Mouse (Mus musculus) forebrain, embryonic 11.5 days (tissue): ENCODE measurements around the gene Speg. TPM values are rescaled to one million over a fixed set of nuclear protein-coding genes. Genes with fewer than 3 reads are reported as not detected.
A peak's percentile ranks its signal among the peaks of the same experiment; 100 is the strongest.

Experiments
- ATAC-seq: fragments of 200-750 bp; cut with Nextera tagmentation; replicated peaks from 2 replicates; pipeline ENCODE4 v1.8.0; 2017; ENCODE audit warnings: moderate TSS enrichment; ENCODE audit not compliant: low FRiP score
- DNase-seq: peaks from one replicate; pipeline ENCODE4 v3.0.0-alpha.2; 2017; ENCODE audit warnings: low spot score
- H3K27ac ChIP-seq: fragments of 300-500 bp; sonication (generic); 2 replicates; pipeline ENCODE4 v1.5.1; 2014; ENCODE audit warnings: low read depth, low read length
- H3K27me3 ChIP-seq: fragments of 300-500 bp; sonication (generic); 2 replicates; pipeline ENCODE4 v1.6.1; 2014; ENCODE audit warnings: mild to moderate bottlenecking, low read length, mixed read lengths; ENCODE audit not compliant: control insufficient read depth, insufficient read depth
- H3K36me3 ChIP-seq: fragments of 300-500 bp; sonication (generic); 2 replicates; pipeline ENCODE4 v1.6.1; 2014; ENCODE audit warnings: mild to moderate bottlenecking, low read length, moderate library complexity, mixed read lengths; ENCODE audit not compliant: control insufficient read depth, insufficient read depth
- H3K4me1 ChIP-seq: fragments of 300-500 bp; sonication (generic); replicated peaks from 2 replicates; pipeline ENCODE4 v1.6.1; 2014; ENCODE audit warnings: low read length, mixed read lengths; ENCODE audit not compliant: control insufficient read depth, insufficient read depth
- H3K4me2 ChIP-seq: fragments of 300-500 bp; sonication (generic); 2 replicates; pipeline ENCODE4 v1.6.1; 2014; ENCODE audit warnings: low read depth, mild to moderate bottlenecking, low read length, moderate library complexity, mixed read lengths; ENCODE audit not compliant: severe bottlenecking
- H3K4me3 ChIP-seq: fragments of 300-500 bp; sonication (generic); 2 replicates; pipeline ENCODE4 v1.5.1; 2014; ENCODE audit warnings: low read depth, low read length
- H3K9ac ChIP-seq: fragments of 300-500 bp; sonication (generic); 2 replicates; pipeline ENCODE4 v1.6.1; 2014; ENCODE audit warnings: low read length
- H3K9me3 ChIP-seq: fragments of 300-500 bp; sonication (generic); 2 replicates; pipeline ENCODE4 v1.6.1; 2016; ENCODE audit warnings: low read length, mixed read lengths; ENCODE audit not compliant: control insufficient read depth
- WGBS: fragments of 180-500 bp; shearing (Covaris S2); extraction: QIAGEN DNeasy Blood & Tissue Kit; methylation state at CpG from one replicate; pipeline ENCODE4 v1.1.7; 2014; 5-methylcytosine and 5-hydroxymethylcytosine counted together
- polyA plus RNA-seq: library from polyadenylated mRNA; unstranded; fragments of >200 nt; fragmentation: Nextera tagmentation; extraction: Ambion mirVana; gene quantifications from 2 replicates; pipeline ENCODE4 v1.2.1, GENCODE M21; 2014

The Speg gene
- polyA plus RNA-seq, 1 experiment from 2014 or later, result 14.1 TPM

- no peaks in the 10 kb centered on the region for H3K9me3 ChIP-seq
- peaks cover 16% of the 10 kb centered on the region for H3K4me1 ChIP-seq
- ATAC-seq (peak; percentile 67), DNase-seq (peak; percentile 82)
- WGBS, result 7% methylated on average over 9 of the region's 9 CpGs
- H3K9ac ChIP-seq, result no peak overlapping the region
- no peak overlapping the region; the same call in 1 of the 2 replicates for H3K27ac ChIP-seq
- no peak overlapping the region for H3K4me3 ChIP-seq
- H3K27me3 ChIP-seq, result no peaks in the 10 kb centered on the region
- no peaks in the 10 kb centered on the region for H3K36me3 ChIP-seq
- no peak overlapping the region for H3K4me2 ChIP-seq
Measured at GRCm38 (mm10) chr1:75398761-75399402, 23.8 kb downstream of the Speg start.

GRCm38 (mm10) chr1:75399755-75400492, 24.8 kb downstream of the Speg start:
- DNase-seq (peak; percentile 78), ATAC-seq (peak; percentile 76)
- H3K9me3 ChIP-seq, result no peaks in the 10 kb centered on the region
- peak overlapping the region; percentile 55 for H3K9ac ChIP-seq
- peak overlapping the region; percentile 17; the same call in 1 of the 2 replicates for H3K4me3 ChIP-seq
- H3K4me1 ChIP-seq, result peaks cover 16% of the 10 kb centered on the region
- 6% methylated on average over 15 of the region's 15 CpGs for WGBS
- peak overlapping the region; percentile 59 for H3K27ac ChIP-seq
- no peaks in the 10 kb centered on the region for H3K36me3 ChIP-seq
- H3K4me2 ChIP-seq, result peak overlapping the region; percentile 42
- H3K27me3 ChIP-seq, result no peaks in the 10 kb centered on the region

GRCm38 (mm10) chr1:75400493-75401115, 25.5 kb downstream of the Speg start:
- Histone ChIP-seq H3K36me3 (no peaks in the 10 kb centered on the region), H3K4me3 (peak overlapping the region; percentile 17; the same call in 1 of the 2 replicates), H3K4me2 (peak overlapping the region; percentile 42), H3K9me3 (no peaks in the 10 kb centered on the region), H3K9ac (peak overlapping the region; percentile 55), H3K4me1 (peaks cover 16% of the 10 kb centered on the region), H3K27ac (no peak overlapping the region), H3K27me3 (no peaks in the 10 kb centered on the region)
- DNase-seq (no peak), ATAC-seq (peak; percentile 34; the same call in 1 of the 2 replicates)
- WGBS, result 37% methylated on average over 6 of the region's 6 CpGs

- H3K36me3 ChIP-seq, result no peaks in the 10 kb centered on the region
- ATAC-seq, result no peak
- WGBS, result 50% methylated on average over 3 of the region's 3 CpGs
Measured at GRCm38 (mm10) chr1:75405547-75405946, 30.4 kb downstream of the Speg start.

GRCm38 (mm10) chr1:75406173-75406572, 31.1 kb downstream of the Speg start:
- Histone ChIP-seq H3K36me3 (no peaks in the 10 kb centered on the region), H3K9ac (no peak overlapping the region), H3K4me3 (no peak overlapping the region), H3K4me1 (0 out of 2 replicates have a peak, but pooled peaks cover 1% of the 10 kb centered on the region), H3K9me3 (no peaks in the 10 kb centered on the region), H3K27me3 (no peaks in the 10 kb centered on the region), H3K4me2 (no peak overlapping the region), H3K27ac (no peak overlapping the region)
- no peak for DNase-seq
- WGBS, result 93% methylated on average over 15 of the region's 15 CpGs
- ATAC-seq, result no peak

More at GRCm38 (mm10) chr1:75405547-75405946, 30.4 kb downstream of the Speg start:
- Histone ChIP-seq H3K4me1 (no peaks in the 10 kb centered on the region), H3K27me3 (no peaks in the 10 kb centered on the region), H3K4me2 (no peak overlapping the region), H3K4me3 (no peak overlapping the region), H3K9ac (no peak overlapping the region), H3K9me3 (no peaks in the 10 kb centered on the region), H3K27ac (no peak overlapping the region)
- DNase-seq, result no peak

- Histone ChIP-seq H3K4me3 (no peak overlapping the region), H3K9ac (no peak overlapping the region), H3K9me3 (no peaks in the 10 kb centered on the region), H3K4me2 (no peak overlapping the region), H3K4me1 (0 out of 2 replicates have a peak, but pooled peaks cover 1% of the 10 kb centered on the region), H3K27ac (no peak overlapping the region), H3K27me3 (no peaks in the 10 kb centered on the region), H3K36me3 (no peaks in the 10 kb centered on the region)
- no peak for ATAC-seq
- WGBS, result 92% methylated on average over 9 of the region's 9 CpGs
- no peak for DNase-seq
Measured at GRCm38 (mm10) chr1:75407056-75407455, 32.0 kb downstream of the Speg start.

- Histone ChIP-seq H3K4me3 (no peak overlapping the region), H3K27me3 (no peaks in the 10 kb centered on the region), H3K9ac (no peak overlapping the region), H3K4me2 (no peak overlapping the region), H3K4me1 (0 out of 2 replicates have a peak, but pooled peaks cover 1% of the 10 kb centered on the region), H3K9me3 (no peaks in the 10 kb centered on the region), H3K36me3 (no peaks in the 10 kb centered on the region), H3K27ac (no peak overlapping the region)
- 86% methylated on average over 4 of the region's 4 CpGs for WGBS
- DNase-seq, result no peak
- ATAC-seq, result no peak
Measured at GRCm38 (mm10) chr1:75408210-75408609, 33.1 kb downstream of the Speg start.

- Histone ChIP-seq H3K4me1 (0 out of 2 replicates have a peak, but pooled peaks cover 1% of the 10 kb centered on the region), H3K9me3 (no peaks in the 10 kb centered on the region), H3K4me2 (no peak overlapping the region), H3K4me3 (no peak overlapping the region), H3K9ac (no peak overlapping the region), H3K36me3 (no peaks in the 10 kb centered on the region), H3K27me3 (no peaks in the 10 kb centered on the region), H3K27ac (no peak overlapping the region)
- ATAC-seq, result no peak
- DNase-seq, result no peak
- WGBS, result 87% methylated on average over 7 of the region's 7 CpGs
Measured at GRCm38 (mm10) chr1:75409950-75410349, 34.9 kb downstream of the Speg start.
